25 mouse cellular contexts compared by ENCODE assay signal in the genomic region with DNA sequence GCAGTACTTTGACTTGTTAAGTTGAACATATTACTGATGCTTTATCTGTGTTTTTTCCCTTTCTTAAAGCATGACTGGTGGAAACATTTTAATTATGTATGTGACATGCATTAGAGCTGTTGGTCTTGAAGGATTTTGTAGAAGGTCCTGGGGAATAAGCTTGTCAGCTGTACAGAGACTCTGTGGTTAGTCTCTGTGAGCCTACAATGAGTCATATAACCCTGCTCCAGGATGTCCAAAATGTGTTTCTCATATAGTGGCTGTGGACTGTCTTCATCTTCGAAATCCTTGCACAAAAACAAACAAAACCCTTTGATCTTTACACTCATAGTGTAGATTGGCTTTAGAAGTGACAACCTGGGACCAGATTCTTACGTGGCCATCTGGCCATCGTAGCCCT.
"Had no signal": no experiment of that assay in that cellular context is flagged by ENCODE, and none has a peak within 500 bp of the region (broad histone marks: within the 10 kb centered on the region; RNA-seq: fewer than 3 reads in every experiment).

No protein-coding gene starts in this region.

- H3K4me2 ChIP-seq: heart, embryonic 13.5 days; heart, embryonic 15.5 days; hindbrain, embryonic 13.5 days; hindbrain, embryonic 15.5 days; limb, embryonic 13.5 days; limb, embryonic 15.5 days; liver, embryonic 12.5 days had no signal

- H3K4me3 ChIP-seq: gastrocnemius, adult 2 months; heart, embryonic 10.5 days; heart, embryonic 13.5 days; heart, embryonic 15.5 days; hindbrain, embryonic 13.5 days; hindbrain, embryonic 15.5 days; layer of hippocampus, adult 2 months; left cerebral cortex, adult 2 months; limb, embryonic 13.5 days; limb, embryonic 15.5 days; liver, embryonic 12.5 days had no signal

- H3K9ac ChIP-seq: heart, embryonic 13.5 days; heart, embryonic 15.5 days; hindbrain, embryonic 13.5 days; hindbrain, embryonic 15.5 days; limb, embryonic 13.5 days; limb, embryonic 15.5 days; liver, embryonic 12.5 days; liver, embryonic 14.5 days had no signal

- ATAC-seq: hindbrain, postnatal 0 days; intestine, postnatal 0 days; liver, embryonic 12.5 days had no signal

- DNase-seq: gastrocnemius, adult 2 months; gastrocnemius, postnatal 10 days; gastrocnemius, postnatal 25 days; heart, adult 18-20 months; heart, postnatal 14 days; heart, postnatal 36 days; kidney, adult 18-20 months; kidney, adult 8-10 months; kidney, postnatal 10 days; kidney, postnatal 25 days; kidney, postnatal 4 days; left cerebral cortex, postnatal 4 days had no signal

- H3K9me3 ChIP-seq: heart, embryonic 10.5 days; heart, embryonic 13.5 days; heart, embryonic 15.5 days; hindbrain, embryonic 13.5 days; hindbrain, embryonic 15.5 days; limb, embryonic 13.5 days; limb, embryonic 15.5 days; liver, embryonic 12.5 days had no signal

- H3K27ac ChIP-seq: gastrocnemius, adult 2 months; heart, embryonic 13.5 days; heart, embryonic 15.5 days; hindbrain, embryonic 13.5 days; hindbrain, embryonic 15.5 days; hindbrain, postnatal 0 days; layer of hippocampus, adult 2 months; left cerebral cortex, adult 2 months; limb, embryonic 13.5 days; limb, embryonic 15.5 days; liver, embryonic 12.5 days; liver, embryonic 14.5 days had no signal

- H3K27me3 ChIP-seq: heart, embryonic 13.5 days; heart, embryonic 15.5 days; hindbrain, embryonic 13.5 days; hindbrain, embryonic 15.5 days; limb, embryonic 13.5 days; limb, embryonic 15.5 days; liver, embryonic 12.5 days had no signal

- H3K4me1 ChIP-seq: hindbrain, embryonic 13.5 days; hindbrain, embryonic 15.5 days; limb, embryonic 15.5 days; liver, embryonic 12.5 days had no signal

- H3K36me3 ChIP-seq: heart, embryonic 10.5 days; heart, embryonic 13.5 days; heart, embryonic 15.5 days; hindbrain, embryonic 13.5 days; hindbrain, embryonic 15.5 days; limb, embryonic 13.5 days; limb, embryonic 15.5 days; liver, embryonic 12.5 days had no signal
